Mouse (Mus musculus) liver, adult 2 months (tissue): Measurements from ENCODE around the gene Sgcd.

Experiments
- CTCF ChIP-seq: fragments of 200-500 bp; IDR thresholded peaks from 2 replicates; pipeline ENCODE4 v1.5.1; 2011; ENCODE audit warnings: low read depth, low read length, control low read depth
- POLR2A ChIP-seq: fragments of 200-500 bp; IDR thresholded peaks from 2 replicates; pipeline ENCODE4 v1.6.1; 2011; ENCODE audit warnings: low read length, control low read depth; ENCODE audit not compliant: insufficient read depth; ENCODE audit errors: extremely low read depth

DNA sequence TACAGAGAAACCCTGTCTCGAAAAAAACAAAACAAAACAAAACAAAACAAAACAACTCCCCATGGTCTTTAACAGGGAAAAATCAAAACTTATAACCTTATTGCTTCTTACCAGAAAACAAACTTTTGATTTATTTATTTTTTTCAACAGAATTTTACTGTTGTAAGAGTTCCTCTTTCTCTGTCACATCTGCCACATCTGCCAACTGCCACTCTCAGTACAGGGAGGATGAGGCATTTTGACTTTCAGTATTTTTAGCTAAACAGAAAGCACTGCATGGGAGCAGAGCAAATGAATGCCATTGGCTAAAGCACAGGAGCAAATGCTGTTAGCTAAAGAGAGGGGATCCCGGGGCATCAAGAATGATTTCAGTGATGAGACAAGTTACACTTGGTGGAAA is 528.6 kb downstream of the Sgcd start:
- TF ChIP-seq POLR2A, result no peak
- no peak for TF ChIP-seq CTCF
